Mouse (Mus musculus): ENCODE results near the gene Tshz2.

DNA sequence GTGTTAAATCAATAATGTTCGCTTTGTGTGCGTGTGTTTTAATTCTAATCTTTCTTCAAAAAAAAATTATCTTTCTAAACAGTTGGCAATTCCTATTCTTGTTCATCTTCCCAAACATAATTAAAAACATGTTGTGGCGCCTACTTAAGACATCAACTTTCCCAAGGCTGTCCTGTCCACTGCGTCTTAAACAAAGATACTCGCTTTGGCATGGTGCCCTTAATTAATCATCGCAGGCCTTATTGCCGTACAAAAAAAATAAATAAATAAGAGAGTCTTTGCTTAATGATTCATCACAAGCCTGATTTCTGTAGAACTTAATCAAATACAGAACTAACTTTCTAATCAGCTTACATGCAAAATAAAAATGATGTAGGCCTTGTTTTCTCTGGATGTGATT lies 385.1 kb downstream of the Tshz2 start:
- TF ChIP-seq POLR2A (IDR thresholded peaks at IDR 0.05; ENCODE audit: low read depth, low read length) (no peak), CTCF (IDR thresholded peaks at IDR 0.05; ENCODE audit: extremely low read depth, insufficient read depth, insufficient read length, insufficient replicate concordance) (no peak)

All from spleen, adult 2 months (tissue).